In the genomic region with DNA sequence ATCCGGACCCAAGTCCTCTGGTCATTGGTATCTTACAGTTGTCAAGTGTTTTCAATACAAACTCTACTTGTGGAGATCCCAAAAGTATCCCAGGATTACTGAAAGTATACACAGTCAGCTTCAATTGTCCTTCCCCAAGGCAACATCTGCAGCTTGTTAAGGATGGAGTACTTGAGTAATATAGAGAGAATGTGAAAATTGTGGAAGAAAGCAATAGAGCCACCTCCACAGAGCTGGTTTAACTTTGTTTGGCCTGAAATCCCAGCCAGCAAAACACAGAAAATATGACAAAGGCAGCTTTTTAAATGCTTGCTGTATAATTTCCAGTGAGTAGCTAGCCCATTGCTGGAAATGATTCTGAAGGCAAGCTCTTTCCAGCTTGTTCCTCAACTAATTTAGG, we compare ENCODE assay signal across 23 mouse cellular contexts.
"Had no signal": no experiment of that assay in that cellular context is flagged by ENCODE, and none has a peak within 500 bp of the region (broad histone marks: within the 10 kb centered on the region; RNA-seq: fewer than 3 reads in every experiment).

No protein-coding gene starts in this region.

- H3K9ac ChIP-seq: limb, embryonic 12.5 days; limb, embryonic 15.5 days; liver, embryonic 14.5 days; liver, postnatal 0 days; lung, embryonic 15.5 days; midbrain, embryonic 13.5 days; neural tube, embryonic 12.5 days; neural tube, embryonic 15.5 days had no signal

- H3K4me2 ChIP-seq: limb, embryonic 12.5 days; limb, embryonic 15.5 days; liver, embryonic 11.5 days; lung, embryonic 15.5 days; midbrain, embryonic 13.5 days; neural tube, embryonic 12.5 days; neural tube, embryonic 15.5 days had no signal

- H3K36me3 ChIP-seq: limb, embryonic 12.5 days; limb, embryonic 15.5 days; lung, embryonic 15.5 days; midbrain, embryonic 10.5 days; midbrain, embryonic 13.5 days; neural tube, embryonic 12.5 days; neural tube, embryonic 15.5 days had no signal

- DNase-seq: kidney, postnatal 14 days; kidney, postnatal 4 days; left cerebral cortex, postnatal 4 days; liver, postnatal 0 days; lung, postnatal 10 days; lung, postnatal 36 days; right cerebral cortex, adult 18-20 months; right cerebral cortex, postnatal 14 days; right cerebral cortex, postnatal 4 days; thymus, adult 2 months; thymus, postnatal 14 days; thymus, postnatal 4 days had no signal

- ATAC-seq: liver, postnatal 0 days; midbrain, embryonic 13.5 days had no signal

- H3K27ac ChIP-seq: limb, embryonic 12.5 days; limb, embryonic 15.5 days; liver, embryonic 14.5 days; lung, embryonic 15.5 days; midbrain, embryonic 10.5 days; midbrain, embryonic 13.5 days; neural tube, embryonic 12.5 days; neural tube, embryonic 15.5 days; stomach, postnatal 0 days had no signal

- H3K27me3 ChIP-seq: limb, embryonic 12.5 days; limb, embryonic 15.5 days; lung, embryonic 15.5 days; megakaryocyte, embryonic 14.5 days; midbrain, embryonic 13.5 days; neural tube, embryonic 12.5 days; neural tube, embryonic 15.5 days had no signal

- H3K4me3 ChIP-seq: limb, embryonic 12.5 days; limb, embryonic 15.5 days; lung, embryonic 15.5 days; megakaryocyte, embryonic 14.5 days; midbrain, embryonic 10.5 days; midbrain, embryonic 13.5 days; neural tube, embryonic 12.5 days; neural tube, embryonic 15.5 days had no signal

- H3K9me3 ChIP-seq: limb, embryonic 12.5 days; limb, embryonic 15.5 days; lung, embryonic 15.5 days; midbrain, embryonic 10.5 days; midbrain, embryonic 13.5 days had no signal

- H3K4me1 ChIP-seq: limb, embryonic 15.5 days; lung, embryonic 15.5 days; midbrain, embryonic 10.5 days; midbrain, embryonic 13.5 days; neural tube, embryonic 12.5 days; neural tube, embryonic 15.5 days had no signal
